Mouse (Mus musculus) induced T-regulatory cell, adult 2 months (primary cell): ENCODE data around the gene Erc1.
"Not testable (repeated sequence)": the region's sequence is repeated elsewhere in the genome, so short reads cannot be mapped to it uniquely, and the experiment has no call there.

Source experiments
- DNase-seq: peaks from one replicate; pipeline ENCODE4 v3.0.0-alpha.2; 2012; ENCODE audit warnings: low read depth

The Erc1 gene

GRCm38 (mm10) chr6:119709552-119709951, 138.4 kb downstream of the Erc1 start:
- peak; percentile 5 for DNase-seq

DNA sequence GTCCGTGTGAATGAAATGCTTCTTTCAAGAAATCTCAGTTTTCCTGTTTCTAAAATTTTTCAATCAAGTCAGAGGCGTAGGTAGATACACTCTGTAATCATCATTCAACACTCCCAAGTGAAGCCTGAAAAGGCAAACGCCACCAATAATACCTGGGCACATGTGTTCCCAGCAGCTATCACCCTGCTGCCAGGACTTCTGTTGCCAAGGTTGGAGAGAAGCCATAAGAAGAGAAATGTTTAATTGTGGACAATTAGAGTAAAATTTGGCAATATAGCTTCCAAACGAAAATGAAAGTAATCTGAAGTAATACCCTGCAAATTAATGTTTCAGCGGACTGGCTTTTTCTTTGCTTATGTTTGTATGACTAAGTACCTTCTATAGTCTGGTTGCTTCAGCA, 140.1 kb downstream of the Erc1 start:
- DNase-seq: no peak

GRCm38 (mm10) chr6:119704899-119705298, 143.1 kb downstream of the Erc1 start:
- no peak for DNase-seq

- peak; percentile 11 for DNase-seq
Measured at GRCm38 (mm10) chr6:119692754-119693153, 155.2 kb downstream of the Erc1 start.

DNA sequence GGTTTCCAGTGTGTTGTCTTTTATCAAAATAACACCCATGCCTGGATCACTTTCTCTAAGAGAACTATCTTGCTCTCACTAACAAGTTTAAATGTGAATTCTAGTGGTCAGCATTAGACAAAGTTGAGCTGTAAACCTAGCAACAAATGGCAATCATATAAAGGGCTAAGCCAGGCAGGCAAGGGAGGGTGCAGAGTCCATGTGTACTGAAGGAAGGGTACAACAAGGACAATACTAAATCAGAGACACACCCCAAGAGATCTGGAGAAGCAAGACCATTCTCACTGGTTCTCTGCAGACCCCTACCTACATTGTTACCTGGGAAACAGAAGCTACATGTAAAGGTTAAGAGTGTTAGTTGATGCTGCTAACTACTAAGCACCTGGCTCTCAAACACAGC, 161.5 kb downstream of the Erc1 start:
- DNase-seq: no peak

GRCm38 (mm10) chr6:119680746-119681145, 167.2 kb downstream of the Erc1 start:
- no peak for DNase-seq

DNA sequence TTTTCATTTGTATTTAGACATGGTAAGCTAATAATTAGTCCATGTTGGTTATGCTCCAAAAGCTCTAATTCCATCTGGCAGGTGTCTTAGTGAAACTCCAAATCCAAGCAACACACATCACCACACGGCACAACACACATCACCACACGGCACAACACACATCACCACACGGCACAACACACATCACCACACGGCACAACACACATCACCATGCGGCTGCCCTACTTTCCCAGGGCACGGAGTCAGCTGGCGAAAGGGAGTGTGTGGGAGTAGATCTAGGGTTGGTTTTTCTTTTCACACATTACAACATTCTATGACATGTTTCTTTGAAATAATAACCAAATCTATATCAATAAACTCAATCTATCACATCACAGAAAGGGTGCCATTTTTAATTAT, 173.2 kb downstream of the Erc1 start:
- DNase-seq: no peak

DNA sequence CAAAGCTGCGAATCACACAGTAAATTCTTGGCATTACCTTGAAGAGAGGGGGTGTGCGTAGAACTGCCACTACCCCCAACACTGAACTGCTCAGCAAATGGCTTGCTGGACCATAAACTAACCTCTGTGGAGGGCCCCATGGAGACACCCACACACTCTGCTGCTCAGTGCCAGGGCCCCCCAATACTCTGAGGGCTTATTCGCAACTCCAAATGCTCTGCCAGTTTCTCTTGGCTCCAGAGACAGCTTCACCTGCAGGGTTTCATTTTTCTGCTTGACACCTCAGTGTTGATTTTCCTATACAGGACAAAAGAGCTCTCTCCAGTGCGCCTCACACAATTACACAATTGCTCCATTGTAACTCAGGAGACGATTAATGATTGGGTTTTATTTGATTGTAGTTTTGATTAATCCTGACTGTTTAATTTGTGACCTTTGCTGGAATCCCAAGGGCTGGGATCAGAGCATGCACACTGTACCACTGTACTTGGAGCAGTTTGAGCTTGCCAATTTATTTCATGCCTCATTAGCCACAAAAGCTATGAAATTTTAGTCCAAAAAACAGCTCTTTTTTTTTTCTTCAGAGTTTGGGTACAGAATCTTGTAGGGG, 173.7 kb downstream of the Erc1 start:
- DNase-seq: no peak

DNA sequence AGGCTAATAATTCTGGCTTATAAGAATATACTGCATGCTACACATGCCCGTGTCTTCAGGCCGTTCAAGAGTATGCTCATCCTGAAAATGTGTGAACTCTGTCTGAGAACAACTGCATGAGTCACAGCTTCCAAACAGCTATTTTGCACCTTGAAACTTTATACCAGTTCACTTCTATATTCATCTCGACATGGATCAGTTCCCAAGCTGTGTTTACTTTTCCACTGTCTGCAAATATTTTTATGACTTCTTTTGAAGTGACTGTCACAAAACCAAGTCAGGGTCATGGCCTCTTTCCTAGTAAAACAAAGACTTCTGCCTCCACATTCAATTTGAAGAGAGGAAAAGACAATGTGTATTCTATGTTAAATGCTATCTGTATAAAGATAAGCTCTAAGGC, 178.2 kb downstream of the Erc1 start:
- DNase-seq: no peak

DNA sequence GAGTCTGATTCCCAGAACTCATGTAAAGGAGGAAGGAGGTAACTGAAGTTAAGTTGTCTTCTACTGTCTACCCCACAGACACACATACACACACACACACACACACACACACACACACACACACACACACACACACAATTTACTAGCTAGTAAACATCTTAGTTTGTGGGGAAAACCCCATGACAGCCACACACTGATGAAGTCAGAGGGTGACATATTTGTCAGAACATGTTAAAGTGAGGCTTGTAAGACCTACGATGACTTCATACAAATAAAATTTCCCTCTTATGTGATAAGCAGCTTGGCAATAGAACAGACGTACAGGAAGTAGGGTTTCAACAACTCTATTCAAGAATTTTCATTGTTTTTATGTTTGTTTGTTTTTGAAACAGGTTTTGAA, 185.0 kb downstream of the Erc1 start:
- DNase-seq: peak; percentile 56

DNA sequence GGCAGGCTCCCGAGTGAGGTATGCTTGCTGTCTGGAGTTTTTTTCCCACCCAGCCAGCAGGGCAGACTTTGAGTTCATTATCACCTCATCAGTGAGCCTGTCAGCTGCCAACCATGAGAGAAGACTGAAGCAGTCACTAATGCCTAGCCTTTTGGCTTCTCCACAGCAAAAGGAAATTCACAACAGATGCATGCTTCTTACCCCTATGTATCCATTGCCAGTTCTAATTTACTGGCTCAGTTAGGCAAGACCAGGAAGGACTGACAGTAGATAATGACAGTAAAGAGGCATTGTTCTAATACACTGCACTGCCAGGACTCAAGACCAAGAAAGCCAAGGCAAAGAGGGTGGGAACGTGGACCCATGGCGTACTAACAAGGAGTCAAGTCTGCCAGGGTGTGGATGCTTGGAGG, 186.9 kb downstream of the Erc1 start:
- no peak for DNase-seq

- DNase-seq: no peak
Measured at GRCm38 (mm10) chr6:119658441-119658840, 189.5 kb downstream of the Erc1 start.

GRCm38 (mm10) chr6:119657418-119658178, 190.4 kb downstream of the Erc1 start:
- DNase-seq: no peak

GRCm38 (mm10) chr6:119654777-119655176, 193.2 kb downstream of the Erc1 start:
- not testable (repeated sequence) for DNase-seq

- DNase-seq: no peak
Measured at GRCm38 (mm10) chr6:119643880-119644460, 204.0 kb downstream of the Erc1 start.

DNA sequence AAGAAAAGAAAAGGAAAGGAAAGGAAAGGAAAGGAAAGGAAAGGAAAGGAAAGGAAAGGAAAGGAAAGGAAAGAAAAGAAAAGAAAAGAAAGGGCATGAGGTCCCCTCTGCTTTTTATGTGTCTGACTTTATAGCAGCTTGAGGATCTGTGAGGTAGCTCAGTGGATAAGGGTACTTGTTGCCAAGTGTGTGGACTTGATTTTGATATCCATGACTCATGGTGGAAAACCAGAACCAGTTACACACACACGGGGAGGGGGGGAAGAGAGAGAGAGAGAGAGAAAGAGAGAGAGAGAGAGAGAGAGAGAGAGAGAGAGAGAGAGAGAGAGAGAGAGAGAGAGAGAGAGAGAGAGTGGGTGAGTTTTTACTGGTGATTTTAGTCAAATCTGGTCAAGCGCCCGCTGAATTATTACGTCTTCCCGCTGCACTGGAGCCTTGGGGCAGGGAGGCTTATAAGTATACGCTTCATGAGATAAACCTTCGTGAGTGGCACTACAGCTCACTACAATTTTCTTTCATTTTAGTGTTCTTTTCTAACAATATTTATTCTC, 204.7 kb downstream of the Erc1 start:
- DNase-seq: no peak

- DNase-seq: no peak
Measured at GRCm38 (mm10) chr6:119642718-119643117, 205.2 kb downstream of the Erc1 start.

DNA sequence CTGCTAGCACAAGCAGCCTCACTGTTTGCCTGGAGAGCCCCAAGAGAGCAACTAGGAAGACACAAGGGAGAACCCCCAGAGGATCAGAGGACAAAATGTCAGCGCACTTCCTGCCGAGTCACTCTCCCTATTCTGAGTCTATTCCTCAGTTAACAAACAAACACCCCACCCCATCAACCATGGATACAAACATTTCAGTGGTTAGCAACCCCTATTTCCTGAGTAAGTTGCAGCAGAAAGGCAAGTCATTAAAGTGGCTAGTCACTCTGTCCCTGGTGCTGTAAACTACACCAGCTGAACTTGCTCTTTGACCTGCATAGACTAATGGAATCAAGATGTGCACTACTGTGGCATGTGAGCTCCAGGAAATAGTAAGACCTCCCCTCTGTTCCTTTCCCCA, 212.3 kb downstream of the Erc1 start:
- DNase-seq: peak; percentile 52

DNA sequence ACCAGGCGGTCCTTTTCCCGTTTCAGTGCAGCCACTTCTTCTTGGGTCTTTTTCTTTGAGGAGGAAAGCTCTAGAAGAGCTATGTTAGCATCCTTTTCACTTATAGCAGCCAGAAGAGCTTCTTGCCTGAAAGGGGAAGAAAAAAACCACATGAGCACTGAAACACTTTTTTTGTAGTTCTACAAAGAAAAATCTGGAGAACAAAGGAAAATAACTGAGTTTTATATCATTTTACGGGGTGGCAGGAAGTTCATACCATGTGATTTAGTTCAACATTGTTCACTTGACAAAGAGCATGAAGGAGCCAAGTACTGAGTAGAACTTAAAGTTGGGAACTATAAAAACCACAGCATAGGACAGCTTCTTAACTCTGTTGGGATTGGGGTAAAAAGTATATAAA, 217.3 kb downstream of the Erc1 start:
- no peak for DNase-seq

- DNase-seq: no peak
Measured at GRCm38 (mm10) chr6:119601379-119601778, 246.6 kb downstream of the Erc1 start.

DNA sequence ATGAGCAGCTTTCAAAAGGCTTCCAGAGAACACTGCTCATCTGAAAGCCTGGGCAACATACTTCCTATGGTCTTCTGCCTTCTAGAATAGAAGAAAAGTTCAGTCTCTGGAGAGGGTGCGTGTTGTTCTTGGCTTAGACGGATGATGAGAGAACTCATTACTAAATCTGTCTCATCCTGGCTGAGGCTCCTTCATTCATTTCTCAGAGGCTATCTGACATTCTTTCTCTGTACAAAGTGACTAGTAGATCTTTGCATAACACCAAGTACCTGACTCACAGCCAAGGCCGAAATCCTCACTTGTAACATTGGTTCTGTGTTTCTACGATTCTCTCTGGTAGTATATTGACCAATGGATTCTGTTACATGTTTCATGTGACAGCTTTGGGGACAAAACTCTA, 252.5 kb downstream of the Erc1 start:
- no peak for DNase-seq

GRCm38 (mm10) chr6:119590872-119591271, 257.1 kb downstream of the Erc1 start:
- DNase-seq: no peak

DNA sequence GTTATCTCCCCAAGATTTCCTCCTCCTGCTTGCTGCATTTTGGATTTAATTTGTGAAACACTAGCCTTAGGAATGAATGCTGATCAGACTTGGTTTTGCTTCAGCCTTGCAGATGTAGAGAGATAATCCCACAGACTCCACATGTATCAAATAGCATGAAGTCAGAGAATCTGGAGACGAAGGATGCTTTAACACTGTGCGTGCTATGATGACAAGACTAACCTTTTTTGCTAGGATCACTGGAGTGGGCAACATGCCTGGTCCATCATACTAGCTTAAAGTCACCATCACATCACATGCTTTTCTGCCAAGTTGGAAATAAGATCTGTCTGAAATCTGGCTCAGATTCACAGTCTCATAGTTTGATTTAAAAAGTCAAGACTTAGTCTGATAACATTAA, 260.1 kb downstream of the Erc1 start:
- no peak for DNase-seq
